Mouse (Mus musculus) left cerebral cortex, postnatal 4 days (tissue): Measurements from ENCODE around the gene Dnah1. TPM values are rescaled to one million over a fixed set of nuclear protein-coding genes. Genes with fewer than 3 reads are reported as not detected.

Source experiments
- DNase-seq: peaks from one replicate; pipeline ENCODE4 v3.0.0-alpha.2; 2022
- intact Hi-C: fragments of 180-260 bp; cut with DNase I; formaldehyde crosslinking; loops from one replicate; pipeline ENCODE4 v1.15.1; 2025
- total RNA-seq, 2 experiments: library from RNA; stranded (reverse); gene quantifications; 2 replicates each; pipeline ENCODE4 v1.2.3; 2021

Dnah1 gene
- total RNA-seq = 1 to 10 TPM; 1.8 to 2.4 TPM

DNA sequence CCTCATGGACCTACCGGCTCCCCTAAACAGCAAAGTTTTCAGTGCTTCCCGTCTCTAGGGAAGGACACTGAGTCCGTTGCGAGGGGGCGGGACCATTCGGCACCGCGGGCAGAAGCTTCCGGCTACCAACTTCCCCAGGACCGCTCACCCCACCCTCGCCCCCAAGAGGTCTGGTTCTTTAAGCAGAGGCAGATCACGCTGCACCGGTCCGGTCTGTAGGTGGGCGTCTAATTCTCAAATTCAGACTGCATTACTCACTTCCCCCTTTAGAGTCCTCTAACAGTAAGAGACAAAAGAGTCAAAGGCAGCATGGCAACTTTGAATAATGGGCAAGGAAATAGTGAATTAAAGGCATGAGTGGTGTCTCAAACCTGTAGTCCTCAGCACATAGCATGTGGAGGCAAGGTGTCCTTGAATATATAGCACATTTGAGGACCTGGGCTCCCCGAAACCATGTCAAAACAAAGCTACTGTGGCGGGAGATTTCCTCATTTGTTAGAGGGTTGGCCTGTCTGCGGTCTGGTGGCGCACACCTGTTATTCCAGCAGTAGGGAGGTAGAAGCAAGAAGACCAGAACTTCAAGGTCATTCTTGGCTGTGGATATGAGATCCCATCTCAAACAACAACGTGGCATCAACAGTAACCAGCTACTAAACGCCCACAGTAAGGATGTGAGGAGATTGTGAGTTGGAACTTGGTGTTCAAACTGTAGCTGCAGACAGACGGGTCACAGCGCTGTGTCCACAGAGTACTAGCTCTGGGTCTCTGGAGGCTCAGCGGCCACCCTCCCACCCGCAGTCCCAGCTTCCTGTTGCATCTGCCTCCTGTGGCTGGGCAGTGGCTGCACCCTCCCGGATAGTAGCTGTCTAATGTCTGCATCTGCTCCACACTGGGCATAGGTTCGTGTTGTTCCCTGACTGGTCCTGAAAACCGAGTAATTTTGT is at the start of gene Dnah1:
Gene Dnah1 (minus strand): TSS at position 48 of the 944 bp plus-strand sequence.
- DNase-seq = peak; percentile 20
- intact Hi-C loops = loop anchor here (5.0 kb wide), 1 partner anchor 52 kb away; no protein-coding TSS in a partner anchor

DNA sequence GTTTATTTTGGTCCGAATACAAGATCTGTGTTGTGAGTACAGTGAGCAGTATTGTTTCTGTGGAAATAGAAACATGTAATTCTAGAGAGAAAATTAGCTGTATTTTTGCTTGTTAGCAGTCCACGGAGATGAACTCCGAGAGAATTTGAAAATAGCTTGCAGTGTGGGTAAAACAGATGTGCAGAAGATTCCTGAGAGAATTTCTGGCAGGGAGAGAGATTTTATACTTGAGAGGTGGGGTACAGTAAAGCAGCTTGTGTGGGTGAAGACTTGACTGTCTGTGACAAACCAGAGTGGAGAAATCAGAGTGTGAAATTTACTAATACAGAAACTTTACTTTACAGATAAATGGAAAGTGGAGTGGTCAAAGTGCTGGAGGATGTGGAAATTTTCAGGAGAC is 45.7 kb upstream of the Dnah1 start:
- intact Hi-C loops = loop anchor here (10.0 kb wide), 1 partner anchor 335 kb away; no protein-coding TSS in a partner anchor
- no peak for DNase-seq

DNA sequence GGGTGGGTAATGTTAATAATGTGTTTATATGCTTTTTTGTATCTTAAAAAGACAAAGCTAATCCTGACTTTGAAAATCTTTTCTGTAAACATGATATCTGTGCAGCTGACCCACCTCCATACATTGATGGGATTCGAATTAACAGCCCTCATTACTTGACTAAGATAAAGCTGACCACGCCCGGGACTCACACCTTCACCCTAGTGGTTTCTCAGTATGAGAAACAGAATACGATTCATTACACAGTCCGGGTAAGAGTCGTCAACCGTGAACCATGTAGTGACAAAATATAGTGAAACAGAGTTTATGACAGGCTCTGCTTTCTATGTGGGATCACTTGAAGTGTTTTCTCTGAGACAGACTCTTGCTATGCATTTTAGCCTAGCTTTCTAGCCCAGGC is 44.3 kb upstream of the Dnah1 start:
- DNase-seq = no peak
- intact Hi-C loops = loop anchor here (10.0 kb wide), 1 partner anchor 333 kb away; no protein-coding TSS in a partner anchor

DNA sequence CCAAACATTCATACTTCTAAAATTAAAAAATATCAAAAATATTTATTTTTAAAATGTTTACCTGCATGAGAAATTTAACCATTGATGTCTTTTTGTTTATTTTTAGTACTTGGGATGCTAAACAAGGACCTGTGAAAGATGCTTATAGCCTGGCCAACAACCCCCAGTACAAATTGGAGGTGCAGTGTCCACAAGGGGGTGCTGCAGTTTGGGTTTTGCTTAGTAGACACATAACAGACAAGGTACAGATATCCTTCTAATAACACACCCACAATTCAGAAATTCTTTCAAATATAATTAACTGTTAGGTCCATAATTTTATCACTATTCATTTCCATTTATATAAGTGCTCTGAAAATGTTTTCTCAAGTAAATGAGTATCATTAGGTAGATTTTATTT is 41.7 kb upstream of the Dnah1 start:
- intact Hi-C loops = loop anchor here (10.0 kb wide), 1 partner anchor 331 kb away; no protein-coding TSS in a partner anchor

DNA sequence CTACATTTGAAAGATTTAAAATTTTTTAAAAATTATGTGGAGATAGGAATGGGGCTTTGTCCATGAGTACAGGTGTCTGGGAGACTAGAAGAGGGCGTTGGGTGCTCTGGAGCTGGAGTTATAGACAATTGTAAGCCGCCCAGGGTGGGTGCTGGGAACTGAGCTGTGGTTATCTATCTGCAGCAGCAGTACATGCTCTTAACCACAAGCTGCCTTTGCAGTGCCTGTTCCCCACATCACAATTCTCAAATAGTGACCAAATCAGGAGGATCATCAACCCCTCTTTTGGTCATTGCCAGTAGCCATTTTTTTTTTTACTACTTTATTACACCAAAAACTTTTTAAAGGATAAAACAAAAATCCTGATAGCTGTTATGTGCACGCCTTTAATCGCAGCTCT is 40.9 kb upstream of the Dnah1 start:
- intact Hi-C loops = loop anchor here (10.0 kb wide), 1 partner anchor 330 kb away; no protein-coding TSS in a partner anchor
- no peak for DNase-seq

More for the DNA sequence above, 41.7 kb upstream of the Dnah1 start:
- peak; percentile 85 for DNase-seq

DNA sequence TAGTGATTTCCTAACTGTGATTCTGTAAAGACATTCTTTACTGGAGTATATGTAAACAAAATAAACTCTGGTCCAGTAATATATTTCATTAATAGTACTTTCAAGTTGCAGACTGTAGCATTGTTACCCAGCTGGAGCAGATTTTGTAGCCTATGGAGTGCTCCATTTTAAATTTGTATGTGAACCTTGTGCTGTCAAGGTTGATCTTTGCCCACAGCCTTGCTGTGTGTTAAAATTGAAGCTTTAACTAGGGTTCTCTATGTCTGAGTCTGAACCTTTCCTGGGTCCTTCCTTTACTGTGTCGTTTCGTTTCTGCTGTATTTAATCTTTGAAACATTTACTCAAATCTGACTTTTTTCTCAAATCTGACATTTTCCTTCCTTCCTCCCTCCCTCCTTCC is 38.5 kb upstream of the Dnah1 start:
- intact Hi-C loops = loop anchor here (10.0 kb wide), 1 partner anchor 327 kb away; no protein-coding TSS in a partner anchor
- no peak for DNase-seq

DNA sequence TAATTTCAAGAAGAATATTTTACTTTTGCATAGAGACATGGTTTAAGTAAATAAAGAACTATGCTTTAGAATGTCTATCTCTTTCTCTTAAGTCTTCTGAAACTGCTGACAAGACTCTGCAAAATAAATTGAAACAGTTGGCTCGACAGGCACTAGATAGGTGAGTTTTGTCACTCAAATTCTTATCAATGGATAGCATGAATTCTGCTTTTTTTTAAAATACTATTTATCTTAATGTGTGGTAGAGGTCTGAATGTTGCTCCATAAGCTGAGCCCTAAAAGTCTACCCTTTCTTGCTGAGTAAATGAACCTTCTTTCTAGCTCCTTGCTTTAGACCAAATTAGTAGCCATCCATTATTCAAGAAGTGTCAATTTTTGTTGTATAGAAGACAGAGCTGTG is 21.7 kb upstream of the Dnah1 start:
- no peak for DNase-seq
- intact Hi-C loops = no loop called here

DNA sequence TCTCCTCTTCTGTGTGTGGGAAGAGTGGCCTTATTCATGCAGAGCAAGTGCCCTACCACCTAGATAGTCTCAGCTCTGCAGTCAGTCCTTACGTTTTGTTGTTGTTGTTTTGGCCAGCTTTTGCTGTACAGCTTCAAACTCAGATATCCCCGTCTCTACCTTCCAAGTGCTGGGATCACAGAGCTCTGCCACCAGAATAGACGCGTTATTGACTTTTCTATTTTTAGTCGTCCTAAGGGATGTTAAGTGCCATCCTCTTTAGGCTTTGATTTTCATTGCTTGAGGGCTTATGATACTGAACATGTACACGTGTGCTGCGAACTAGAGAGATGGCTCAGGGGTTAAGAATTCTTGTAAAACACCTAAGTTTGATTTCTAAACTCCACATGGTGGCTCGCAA is 19.5 kb upstream of the Dnah1 start:
- intact Hi-C loops = no loop called here
- DNase-seq = no peak

DNA sequence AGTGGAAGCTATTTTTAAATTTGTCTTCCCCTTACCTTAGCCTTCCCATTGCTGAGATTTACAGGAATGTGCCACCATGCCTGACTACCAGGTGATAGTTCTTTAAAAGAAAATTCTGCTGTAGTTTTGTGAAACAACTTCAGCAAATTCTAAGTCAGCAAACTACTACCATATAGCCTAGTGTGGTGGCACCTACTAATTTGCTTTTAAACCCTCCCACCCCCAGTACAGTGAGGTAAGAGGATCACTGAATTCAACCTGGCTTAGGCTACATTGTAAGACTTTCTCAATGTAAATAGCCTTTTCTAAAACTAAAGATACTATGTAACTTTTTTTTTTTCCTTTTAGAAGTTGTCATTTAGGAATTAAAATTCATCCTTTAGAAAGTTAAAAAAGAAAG is 14.3 kb upstream of the Dnah1 start:
- no peak for DNase-seq
- intact Hi-C loops = no loop called here

DNA sequence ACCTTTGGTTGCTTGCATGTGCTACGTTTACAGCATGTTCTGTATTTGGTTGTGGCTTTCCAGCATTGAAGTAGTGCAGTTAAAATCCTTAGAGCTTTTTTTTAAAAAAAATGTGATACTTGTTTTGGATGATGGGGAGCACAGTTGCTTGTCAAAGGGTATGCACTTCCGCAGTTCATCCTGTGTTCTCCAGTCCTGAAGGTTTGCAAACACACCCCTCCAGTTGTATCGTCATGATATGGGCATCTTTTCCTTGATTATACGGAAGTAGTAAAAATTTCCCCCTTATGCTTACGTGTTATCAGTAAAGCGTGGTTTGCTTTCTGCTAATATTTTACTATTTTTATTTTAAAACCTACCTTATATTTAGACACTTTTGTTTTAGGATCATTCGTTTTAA is 13.7 kb upstream of the Dnah1 start:
- no peak for DNase-seq
- intact Hi-C loops = no loop called here

DNA sequence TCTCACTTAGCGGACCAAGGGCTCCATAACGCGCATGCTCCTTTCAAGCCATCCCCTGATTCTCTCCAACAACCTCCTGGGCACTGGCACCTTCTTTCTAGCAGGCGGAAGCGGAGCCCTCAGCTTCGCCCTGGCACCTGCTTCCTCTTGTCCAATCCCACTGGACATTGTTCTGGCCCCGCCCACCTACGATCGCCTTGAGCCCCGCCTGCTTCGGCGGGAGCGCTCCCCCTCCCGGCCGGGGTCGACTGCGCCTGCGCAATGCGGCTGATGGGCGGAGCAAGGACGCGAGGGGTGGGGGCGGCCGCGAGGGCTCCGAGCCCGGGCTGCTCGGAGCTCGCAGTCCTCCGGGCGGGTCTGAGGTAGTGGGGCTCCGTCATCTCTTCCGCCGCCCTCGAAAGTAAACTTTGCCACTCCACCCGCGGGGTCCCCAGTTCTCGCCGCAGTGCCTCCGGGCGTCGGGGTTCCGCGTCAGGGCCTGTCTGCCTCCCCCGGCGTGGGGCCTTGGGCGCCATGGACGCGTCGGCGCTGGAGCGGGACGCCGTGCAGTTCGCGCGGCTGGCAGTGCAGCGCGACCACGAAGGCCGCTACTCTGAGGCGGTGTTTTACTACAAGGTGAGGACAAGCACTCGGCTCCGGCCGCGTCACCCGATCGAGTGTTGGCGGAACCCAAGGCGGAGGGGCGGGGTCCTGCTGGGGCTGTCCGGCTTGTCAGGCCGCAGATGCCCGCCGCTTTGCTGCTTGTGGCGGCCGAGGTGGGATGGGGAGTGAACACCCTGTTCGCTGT is 12.9 kb upstream of the Dnah1 start, which contains the start of gene Capn7:
Gene Capn7 (plus strand): TSS at position 270 of the 787 bp plus-strand sequence.
- DNase-seq = peak; percentile 100
- intact Hi-C loops = no loop called here

DNA sequence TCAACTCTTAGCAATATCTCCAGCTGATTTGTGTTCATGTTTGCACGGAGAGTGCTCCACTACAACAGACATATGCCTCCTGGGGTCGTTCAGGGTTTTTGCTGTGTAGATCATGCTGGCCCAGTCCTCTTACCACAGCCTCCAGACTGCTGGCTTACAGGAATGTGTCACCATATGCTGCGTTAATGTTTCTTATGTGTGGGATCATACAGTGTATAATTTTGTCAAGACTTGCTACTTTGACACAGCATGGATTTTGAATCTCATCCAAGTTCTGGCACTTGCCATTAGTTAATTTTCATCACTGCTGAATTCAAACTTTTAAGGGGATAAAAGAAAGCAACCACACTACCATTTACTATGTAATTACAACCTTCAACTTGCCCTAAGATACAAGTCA is 12.1 kb upstream of the Dnah1 start:
- DNase-seq = no peak
- intact Hi-C loops = no loop called here

DNA sequence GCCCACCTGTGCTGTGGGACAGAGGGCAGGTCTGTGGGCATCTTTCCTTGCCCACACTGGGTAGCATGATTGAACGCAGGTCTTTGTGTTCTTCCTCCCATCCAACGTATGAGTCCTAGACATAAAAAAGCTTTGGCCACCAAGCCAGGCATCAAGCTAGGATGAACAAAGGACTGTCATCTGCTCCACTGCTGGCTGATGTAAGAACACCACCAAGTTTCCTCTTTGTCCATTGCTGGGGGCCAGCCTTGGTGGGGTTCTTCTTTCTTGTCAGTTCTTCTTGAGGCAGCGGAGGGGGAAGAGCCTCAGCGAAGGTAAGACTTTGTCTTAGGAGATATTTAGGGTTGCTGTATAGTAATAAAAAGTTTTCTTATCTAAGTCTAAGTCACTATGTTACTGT is 7.3 kb upstream of the Dnah1 start:
- intact Hi-C loops = no loop called here

DNA sequence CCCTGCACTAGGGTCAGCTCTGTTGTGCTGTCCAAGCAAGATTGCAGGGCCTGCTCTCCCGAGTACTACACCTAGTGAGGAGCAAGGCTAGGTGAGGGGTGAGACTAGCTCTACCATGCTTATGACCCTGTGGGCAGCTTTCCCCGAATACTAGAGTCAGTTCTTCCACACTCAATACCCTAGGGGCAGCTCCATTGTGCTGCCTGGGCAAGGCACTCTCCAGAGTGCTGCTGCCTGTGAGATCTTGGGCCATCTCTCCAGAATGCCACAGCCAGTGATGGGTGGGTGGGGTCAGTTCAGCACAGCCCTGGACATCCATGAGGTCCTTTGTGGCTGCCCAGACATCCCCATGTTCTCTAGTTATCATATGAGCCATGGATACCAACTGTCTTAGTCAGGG is 6.0 kb upstream of the Dnah1 start:
- intact Hi-C loops = no loop called here
- no peak for DNase-seq

More for the DNA sequence above, 7.3 kb upstream of the Dnah1 start:
- DNase-seq = no peak

DNA sequence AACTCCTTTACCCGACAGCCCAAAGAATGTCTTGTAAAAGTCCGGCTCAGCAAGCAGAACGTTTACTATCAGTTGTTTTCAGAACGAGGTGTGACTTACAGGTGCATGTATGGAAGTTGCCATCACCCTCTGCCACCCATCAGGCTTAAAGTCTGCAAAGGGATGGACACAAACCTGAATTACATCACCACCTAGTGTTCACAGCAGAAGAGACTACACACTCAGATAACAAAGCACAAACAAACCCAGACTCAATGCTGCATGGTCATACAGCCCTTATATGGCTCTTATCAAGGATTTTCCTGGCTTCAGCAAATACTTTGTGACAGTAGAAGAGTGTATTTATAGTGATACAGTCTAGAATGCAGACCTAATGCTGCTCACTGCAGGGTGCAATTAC is 4.0 kb upstream of the Dnah1 start:
- intact Hi-C loops = no loop called here
- no peak for DNase-seq

DNA sequence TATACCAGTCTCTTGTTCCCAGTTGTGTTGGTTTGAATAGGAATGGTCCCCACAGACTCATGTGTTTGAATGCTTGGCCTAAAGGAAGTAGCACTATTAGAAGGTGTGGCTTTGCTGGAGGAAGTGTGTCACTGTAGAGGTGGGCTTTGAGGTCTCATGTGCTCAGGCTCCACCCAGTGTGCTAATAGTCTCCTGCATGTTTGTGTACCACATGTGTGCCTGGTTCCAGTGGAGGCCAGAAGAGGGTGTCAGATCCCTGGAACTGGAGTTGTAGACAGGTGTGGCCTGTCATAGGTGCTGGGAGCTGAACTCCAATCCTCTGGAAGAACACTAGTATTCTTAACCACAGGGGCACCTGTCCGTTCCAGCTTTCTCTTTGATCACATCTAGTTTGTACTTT is 3.5 kb upstream of the Dnah1 start:
- intact Hi-C loops = no loop called here
- DNase-seq = no peak

DNA sequence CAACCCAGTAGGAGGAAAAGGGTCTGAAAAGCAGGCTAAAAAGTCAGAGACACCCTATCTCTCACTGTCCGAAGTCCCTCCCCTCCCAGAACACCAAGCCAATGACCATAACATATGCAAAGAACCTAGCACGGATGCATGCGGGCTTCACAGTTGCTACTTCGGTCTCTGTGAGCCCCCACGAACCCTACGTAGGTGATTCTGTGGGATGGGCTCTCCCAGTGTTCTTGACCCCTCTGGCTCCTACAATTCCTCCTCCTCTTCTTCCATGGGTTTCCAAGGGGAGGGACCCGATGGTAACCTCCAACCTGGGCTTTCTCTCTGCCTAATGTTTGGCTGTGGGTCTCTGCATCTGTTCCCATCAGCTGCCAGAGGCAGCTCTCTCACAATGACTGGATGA is 3.1 kb upstream of the Dnah1 start:
- intact Hi-C loops = no loop called here
- no peak for DNase-seq

DNA sequence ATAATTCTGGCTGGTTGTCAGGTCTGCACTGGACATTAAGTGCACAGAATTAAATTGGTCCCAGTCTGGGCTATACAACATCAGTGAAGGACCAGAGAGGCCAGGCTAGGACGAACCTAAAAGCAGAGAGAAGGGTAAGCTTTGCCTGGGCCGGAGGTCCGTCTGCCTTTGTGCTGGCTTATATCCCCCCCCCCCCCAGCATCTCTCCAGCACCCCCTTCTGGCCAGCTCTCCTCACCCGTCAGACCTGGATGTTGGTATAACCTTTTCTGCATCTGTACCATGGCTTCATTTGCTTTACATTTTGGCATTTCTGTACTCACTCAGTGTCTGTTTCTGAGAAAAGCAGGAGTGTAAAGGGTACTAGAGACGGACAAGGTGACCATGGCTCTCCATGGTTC is 1.9 kb upstream of the Dnah1 start:
- intact Hi-C loops = no loop called here
- no peak for DNase-seq

DNA sequence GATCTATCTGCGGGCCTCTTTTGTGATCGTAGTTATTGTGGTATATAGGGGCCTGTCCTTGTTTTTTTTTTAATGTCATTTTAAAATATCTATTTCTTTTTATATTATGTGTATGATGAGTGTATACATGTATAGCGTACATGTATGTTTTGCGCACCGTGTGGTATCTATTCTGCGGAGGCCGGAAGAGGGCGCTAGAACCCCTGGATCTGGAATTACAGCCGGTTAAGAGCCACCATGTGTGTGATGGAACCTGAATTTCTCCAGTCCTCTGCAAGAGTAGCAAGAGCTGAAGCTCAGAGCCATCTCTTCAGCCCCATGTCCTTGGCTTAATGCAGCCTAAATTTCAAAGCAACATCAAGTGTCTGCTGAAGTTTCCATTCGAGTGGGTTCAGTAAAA is 1.2 kb upstream of the Dnah1 start:
- DNase-seq = no peak
- intact Hi-C loops = loop anchor here (5.0 kb wide), 1 partner anchor 53 kb away; no protein-coding TSS in a partner anchor

DNA sequence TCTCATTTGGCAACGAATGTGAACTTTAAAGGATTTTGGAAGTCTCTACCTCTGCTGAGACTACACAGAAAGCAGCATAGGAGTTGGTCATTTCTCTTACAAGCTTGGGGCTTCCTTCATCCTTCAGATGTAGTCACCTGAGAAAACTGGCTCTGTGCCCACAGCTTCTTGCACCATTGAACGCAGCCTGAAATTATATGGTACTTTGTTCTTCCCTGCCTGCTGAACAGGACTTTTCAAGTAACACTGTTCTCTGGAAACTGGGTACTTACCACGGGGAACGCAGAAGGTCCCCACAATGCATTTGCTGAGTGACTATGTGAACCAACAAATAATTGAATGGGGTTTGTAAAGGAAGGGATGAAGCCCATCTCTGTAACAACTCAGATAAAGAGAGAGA is 507 bp downstream of the Dnah1 start:
- intact Hi-C loops = loop anchor here (5.0 kb wide), 1 partner anchor 51 kb away; no protein-coding TSS in a partner anchor
- no peak for DNase-seq

DNA sequence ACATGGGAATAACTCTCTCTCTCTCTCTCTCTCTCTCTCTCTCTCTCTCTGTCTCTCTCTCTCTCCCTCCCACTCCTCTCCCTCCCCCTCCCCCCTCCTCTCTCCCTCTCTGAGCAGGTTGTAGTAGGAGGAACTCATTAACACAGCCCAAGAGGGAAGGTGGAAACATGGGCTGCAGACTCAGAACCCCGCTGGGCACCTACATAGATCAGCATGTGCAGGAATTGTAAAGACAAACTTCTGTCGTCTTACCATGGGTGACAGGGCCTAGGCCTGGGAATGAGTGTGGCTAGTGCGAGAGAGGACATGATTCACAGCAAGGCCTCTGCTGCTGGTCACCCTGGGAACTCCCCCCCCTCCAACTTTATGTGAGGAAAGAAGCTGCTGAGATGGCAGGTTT is 1.5 kb downstream of the Dnah1 start:
- intact Hi-C loops = loop anchor here (5.0 kb wide), 1 partner anchor 50 kb away; no protein-coding TSS in a partner anchor
- no peak for DNase-seq
